Mouse (Mus musculus) thymus, postnatal 14 days (tissue): ENCODE data around the gene Mocs1.
A peak's percentile ranks its signal among the peaks of the same experiment; 100 is the strongest.
"Not testable (repeated sequence)": the region's sequence is repeated elsewhere in the genome, so short reads cannot be mapped to it uniquely, and the experiment has no call there.

Source experiments
- DNase-seq: peaks from one replicate; pipeline ENCODE4 v3.0.0; 2021

Mocs1 gene

GRCm38 (mm10) chr17:49433071-49433470, 4.9 kb downstream of the Mocs1 start:
- DNase-seq = no peak

- no peak for DNase-seq
Measured at GRCm38 (mm10) chr17:49434236-49434635, 6.1 kb downstream of the Mocs1 start.

DNA sequence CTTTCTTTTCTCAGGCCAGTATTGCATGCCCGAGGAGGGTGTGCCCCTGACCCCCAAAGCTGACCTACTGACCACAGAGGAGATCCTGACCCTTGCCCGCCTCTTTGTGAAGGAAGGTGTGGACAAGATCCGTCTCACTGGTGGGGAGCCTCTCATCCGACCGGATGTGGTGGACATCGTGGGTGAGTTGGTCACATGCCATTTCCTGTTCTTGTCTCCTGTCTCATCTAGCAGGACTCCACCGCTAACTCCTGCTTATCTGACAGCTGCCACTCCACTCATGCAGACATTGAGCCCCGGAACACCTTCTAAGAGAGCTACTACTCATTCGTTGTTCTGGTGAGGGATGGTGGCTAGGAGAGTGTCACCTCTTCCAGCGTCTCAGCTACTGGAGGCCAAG, 6.9 kb downstream of the Mocs1 start:
- no peak for DNase-seq

GRCm38 (mm10) chr17:49436631-49437030, 8.5 kb downstream of the Mocs1 start:
- no peak for DNase-seq

DNA sequence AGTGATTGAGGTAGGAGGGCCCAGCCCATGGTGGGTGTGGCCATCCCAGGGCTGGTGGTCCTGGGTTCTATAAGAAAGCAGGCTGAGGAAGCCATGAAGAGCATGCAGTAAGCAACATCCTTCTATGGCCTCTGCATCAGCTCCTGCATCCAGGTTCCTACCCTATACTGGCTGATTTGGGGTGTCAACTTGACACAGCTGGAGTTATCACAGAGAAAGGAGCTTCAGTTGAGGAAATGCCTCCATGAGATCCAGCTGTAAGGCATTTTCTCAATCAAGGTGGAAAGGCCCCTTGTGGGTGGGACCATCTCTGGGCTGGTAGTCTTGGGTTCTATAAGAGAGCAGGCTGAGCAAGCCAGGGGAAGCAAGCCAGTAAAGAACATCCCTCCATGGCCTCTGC, 9.1 kb downstream of the Mocs1 start:
- not testable (repeated sequence) for DNase-seq

DNA sequence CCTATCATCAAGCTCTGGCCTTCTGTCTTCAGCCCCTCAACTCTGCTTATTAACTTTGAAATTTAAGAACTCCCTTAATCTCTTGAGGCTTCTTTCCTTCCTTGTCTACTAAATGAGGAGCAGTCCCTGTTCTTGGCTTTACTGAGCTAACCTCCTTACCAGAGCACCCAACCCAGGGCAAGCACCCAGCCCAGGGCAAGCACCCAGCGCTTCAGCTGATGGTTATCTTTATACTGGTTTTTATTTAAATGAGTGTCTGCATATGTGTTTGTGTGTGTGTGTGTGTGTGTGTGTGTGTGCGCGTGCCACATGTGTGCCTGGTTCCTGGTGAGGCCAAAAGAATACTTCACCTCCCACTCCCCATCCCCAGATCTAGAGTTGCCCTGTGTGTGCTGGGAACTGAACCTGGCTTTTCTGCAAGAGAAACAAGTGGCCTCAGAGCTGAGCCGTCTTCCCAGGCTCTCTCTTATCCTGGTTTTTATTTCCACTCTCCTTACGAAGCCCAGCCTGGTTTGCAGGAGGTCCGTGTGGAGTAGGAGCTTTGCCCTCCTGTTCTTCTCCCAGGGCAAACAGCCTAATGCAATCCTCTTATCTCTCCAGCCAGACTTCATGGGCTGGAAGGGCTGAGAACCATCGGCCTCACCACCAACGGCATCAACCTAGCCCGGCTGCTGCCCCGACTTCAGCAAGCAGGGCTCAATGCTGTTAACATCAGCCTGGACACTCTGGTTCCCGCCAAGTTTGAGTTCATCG, 10.8 kb downstream of the Mocs1 start:
- no peak for DNase-seq

- no peak for DNase-seq
Measured at GRCm38 (mm10) chr17:49439706-49440105, 11.5 kb downstream of the Mocs1 start.

GRCm38 (mm10) chr17:49440331-49441130, 12.4 kb downstream of the Mocs1 start:
- no peak for DNase-seq

- DNase-seq = not testable (repeated sequence)
Measured at GRCm38 (mm10) chr17:49442841-49443240, 14.7 kb downstream of the Mocs1 start.

- DNase-seq = no peak
Measured at GRCm38 (mm10) chr17:49448570-49449229, 20.5 kb downstream of the Mocs1 start.

DNA sequence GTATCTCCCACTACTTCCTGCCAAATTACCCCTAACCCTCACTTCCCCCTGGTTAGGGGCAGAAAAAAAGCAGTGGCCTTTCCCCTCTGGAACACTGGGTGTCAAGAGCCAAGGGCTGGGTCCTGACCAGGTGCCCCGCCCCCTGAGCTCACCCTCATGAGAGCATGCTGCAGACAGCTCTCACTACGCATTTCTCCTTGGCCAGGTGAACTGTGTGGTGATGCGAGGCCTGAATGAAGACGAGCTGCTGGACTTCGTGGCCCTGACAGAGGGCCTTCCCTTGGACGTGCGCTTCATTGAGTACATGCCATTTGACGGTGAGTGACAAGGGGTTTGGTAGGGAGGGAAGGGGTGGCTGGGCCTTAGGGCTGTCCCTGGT, 21.1 kb downstream of the Mocs1 start:
- DNase-seq = no peak

DNA sequence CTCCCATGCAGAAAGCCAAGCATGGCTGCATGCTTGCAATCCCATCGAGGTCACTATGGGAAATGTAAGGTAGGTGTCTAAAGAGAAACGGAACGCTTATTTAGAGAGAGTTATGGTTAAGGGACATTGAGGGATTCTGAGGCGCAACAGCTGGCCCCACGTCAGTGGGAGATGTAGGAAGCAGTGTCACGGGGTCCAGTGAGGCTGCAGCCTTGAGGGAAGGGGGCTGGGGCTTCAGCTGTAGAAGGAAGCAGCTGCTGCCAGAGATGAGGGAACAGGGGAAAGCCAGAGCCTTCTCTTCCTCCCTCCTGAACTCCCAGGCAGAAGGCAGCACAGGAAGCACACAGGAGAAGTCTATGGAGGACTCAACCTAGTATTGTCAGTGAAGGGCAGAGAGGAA, 22.8 kb downstream of the Mocs1 start:
- DNase-seq = no peak

GRCm38 (mm10) chr17:49456334-49456733, 28.2 kb downstream of the Mocs1 start:
- DNase-seq = no peak

- no peak for DNase-seq
Measured at GRCm38 (mm10) chr17:49457833-49458232, 29.7 kb downstream of the Mocs1 start.

DNA sequence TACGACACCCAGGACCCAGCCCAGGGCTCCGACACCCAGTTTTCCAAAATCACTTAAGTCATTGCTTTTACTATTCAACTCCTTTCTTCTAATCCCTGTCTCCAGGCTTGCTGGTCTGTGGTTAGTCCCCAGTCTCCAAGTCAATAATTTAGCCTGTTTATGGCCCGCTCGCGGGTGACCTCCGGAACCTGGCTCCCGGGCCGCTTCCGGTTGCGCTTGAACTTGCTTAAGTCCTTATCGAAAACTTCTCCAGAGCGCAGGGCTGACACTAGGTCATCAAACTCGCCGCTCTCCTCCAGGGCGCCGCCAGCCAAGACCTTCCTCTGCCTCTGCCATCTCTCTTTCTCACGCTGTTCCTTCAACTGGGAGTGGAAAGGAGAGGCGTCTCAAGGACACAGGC, 30.2 kb downstream of the Mocs1 start:
- DNase-seq = no peak

- DNase-seq = no peak
Measured at GRCm38 (mm10) chr17:49464884-49465283, 36.7 kb downstream of the Mocs1 start.

- peak; percentile 61 for DNase-seq
Measured at GRCm38 (mm10) chr17:49468223-49468622, 40.1 kb downstream of the Mocs1 start.

- no peak for DNase-seq
Measured at GRCm38 (mm10) chr17:49472626-49473025, 44.5 kb downstream of the Mocs1 start.

GRCm38 (mm10) chr17:49474051-49474450, 45.9 kb downstream of the Mocs1 start:
- no peak for DNase-seq

DNA sequence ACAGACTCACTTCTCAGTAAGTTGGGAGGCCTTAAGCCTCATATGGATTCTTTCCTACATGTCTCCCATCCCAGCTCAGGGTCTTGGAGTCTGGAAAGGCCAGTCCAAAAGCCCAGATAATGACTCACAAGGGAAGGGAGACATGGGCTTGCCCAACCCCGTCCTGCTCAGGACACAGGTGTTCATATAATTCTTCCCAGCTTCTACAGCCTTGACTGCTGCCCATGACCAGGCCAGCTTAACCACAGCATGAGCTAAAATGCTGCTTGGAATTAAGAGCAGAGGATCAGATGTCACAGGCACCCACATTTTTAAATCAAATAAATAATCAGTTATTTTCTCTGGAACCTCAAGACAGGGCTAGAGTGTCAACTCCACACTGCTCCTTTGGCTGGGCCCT, 47.0 kb downstream of the Mocs1 start:
- no peak for DNase-seq

DNA sequence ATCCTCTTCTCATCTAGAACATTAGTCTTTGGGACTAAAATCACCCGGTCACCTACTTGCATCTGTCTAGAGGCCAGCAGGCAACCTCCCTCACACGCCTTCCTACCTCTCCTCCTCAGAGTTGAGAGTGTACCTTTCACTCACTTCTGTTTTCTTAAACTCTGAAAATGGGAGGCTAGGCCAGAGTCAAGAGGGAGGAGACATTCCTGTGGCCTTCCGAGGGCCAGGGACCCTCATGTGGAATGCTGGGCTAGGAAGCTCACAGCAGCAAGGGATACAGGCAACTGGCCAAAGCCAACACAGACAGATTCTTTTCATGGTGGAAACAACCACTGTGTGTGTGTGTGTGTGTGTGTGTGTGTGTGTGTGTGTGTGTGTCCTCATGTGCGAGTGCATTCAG, 49.2 kb downstream of the Mocs1 start:
- DNase-seq = no peak

DNA sequence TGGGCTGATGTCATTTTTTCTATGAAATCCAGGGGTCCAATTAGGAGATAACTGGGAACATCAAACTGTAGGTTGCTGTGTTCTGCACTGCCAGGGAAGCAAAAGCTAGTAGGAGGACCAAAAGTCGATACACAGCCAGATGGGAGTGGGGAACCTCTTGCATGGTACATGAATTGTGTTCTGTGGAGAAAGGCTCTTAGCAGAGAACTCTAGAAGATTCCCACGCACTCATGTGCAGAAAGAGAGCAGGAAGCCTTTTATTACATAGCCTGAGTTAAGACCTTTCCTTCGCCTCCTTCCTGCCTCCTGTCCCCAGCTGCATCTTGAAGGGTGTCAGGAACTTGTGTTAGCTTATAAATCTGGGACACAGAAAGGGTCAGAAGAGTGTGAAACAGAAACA, 53.7 kb downstream of the Mocs1 start:
- no peak for DNase-seq

GRCm38 (mm10) chr17:49484435-49484834, 56.3 kb downstream of the Mocs1 start:
- no peak for DNase-seq

DNA sequence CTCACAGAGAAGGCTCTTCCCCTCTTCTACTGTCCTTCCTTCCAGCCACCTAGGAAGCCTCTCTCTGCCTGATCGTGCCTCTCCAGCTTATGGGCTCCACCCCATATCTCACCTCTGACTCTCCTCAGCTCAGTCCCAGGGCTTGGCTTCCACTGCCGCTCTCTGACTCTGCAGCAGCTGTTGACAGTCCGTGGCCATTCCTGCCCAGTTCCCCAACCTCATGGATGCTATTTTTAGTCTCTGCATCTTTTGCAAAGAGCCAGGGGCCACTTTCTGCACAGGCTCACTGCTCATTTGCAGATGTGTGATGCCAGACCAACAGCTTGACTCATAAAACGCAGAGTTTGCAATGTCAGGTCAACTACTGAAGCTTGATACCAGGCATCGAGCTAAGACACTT, 60.9 kb downstream of the Mocs1 start:
- no peak for DNase-seq
